ENCODE assay signal across 16 mouse cellular contexts in genomic region chr8:8631394-8631793, GRCm38 (mm10).
"Had no signal": no experiment of that assay in that cellular context is flagged by ENCODE, and none has a peak within 500 bp of the region (broad histone marks: within the 10 kb centered on the region; RNA-seq: fewer than 3 reads in every experiment).

No protein-coding gene starts in this region.

- DNase-seq: kidney, adult 2 months; kidney, postnatal 25 days; layer of hippocampus, adult 9-11 months; liver, embryonic 13.5 days; lung, adult 2 months; lung, postnatal 14 days; lung, postnatal 4 days; midbrain, embryonic 14.5 days; right cerebral cortex, postnatal 25 days; spleen, adult 18-20 months; thymus, adult 18-20 months; thymus, postnatal 36 days had no signal

- H3K27me3 ChIP-seq: liver, embryonic 13.5 days; stomach, embryonic 15.5 days had no signal

- H3K9me3 ChIP-seq: liver, embryonic 13.5 days; stomach, embryonic 15.5 days had no signal

- H3K4me2 ChIP-seq: liver, embryonic 13.5 days; midbrain, embryonic 11.5 days; stomach, embryonic 15.5 days had no signal

- H3K9ac ChIP-seq: liver, embryonic 13.5 days; stomach, embryonic 15.5 days had no signal

- H3K4me3 ChIP-seq: layer of hippocampus, adult 2 months; liver, embryonic 13.5 days; stomach, embryonic 15.5 days had no signal

- H3K27ac ChIP-seq: kidney, postnatal 0 days; layer of hippocampus, adult 2 months; liver, embryonic 13.5 days; stomach, embryonic 15.5 days had no signal

- H3K36me3 ChIP-seq: liver, embryonic 13.5 days had no signal

- H3K4me1 ChIP-seq: liver, embryonic 13.5 days; stomach, embryonic 15.5 days had no signal
